Mouse (Mus musculus): ENCODE data around the gene Mapre3. TPM values are rescaled to one million over a fixed set of nuclear protein-coding genes. Genes with fewer than 3 reads are reported as not detected.

Mapre3 gene
- polyA plus RNA-seq, 1 experiment from 2014 or later: 15.4 TPM

Other genes starting within 250 kb of the Mapre3 start
- 0.60 and 0.98 TPM in 2 replicates for gene Kcnk3, start 226.5 kb upstream of the Mapre3 start, polyA plus RNA-seq (2014; fragmentation: Nextera tagmentation; extraction: Ambion mirVana)
- 22.0 and 23.5 TPM in 2 replicates for gene Slc35f6, start 166.7 kb upstream of the Mapre3 start, polyA plus RNA-seq (2014; fragmentation: Nextera tagmentation; extraction: Ambion mirVana)
- 435 and 450 TPM in 2 replicates for gene Cenpa, start 147.9 kb upstream of the Mapre3 start, polyA plus RNA-seq (2014; fragmentation: Nextera tagmentation; extraction: Ambion mirVana)
- 17.6 and 22.2 TPM in 2 replicates for gene Dpysl5, start 103.1 kb upstream of the Mapre3 start, polyA plus RNA-seq (2014; fragmentation: Nextera tagmentation; extraction: Ambion mirVana)
- 37.5 and 42.3 TPM in 2 replicates for gene Tmem214, start 53.4 kb downstream of the Mapre3 start, polyA plus RNA-seq (2014; fragmentation: Nextera tagmentation; extraction: Ambion mirVana)
- gene Agbl5, start 74.1 kb downstream of the Mapre3 start, polyA plus RNA-seq (2014; fragmentation: Nextera tagmentation; extraction: Ambion mirVana): 31.5 and 33.0 TPM in 2 replicates
- gene Ost4, start 93.1 kb downstream of the Mapre3 start, polyA plus RNA-seq (2014; fragmentation: Nextera tagmentation; extraction: Ambion mirVana): 347 and 379 TPM in 2 replicates
- 79.7 and 95.4 TPM in 2 replicates for gene Emilin1, start 98.8 kb downstream of the Mapre3 start, polyA plus RNA-seq (2014; fragmentation: Nextera tagmentation; extraction: Ambion mirVana)
- gene Khk, start 106.8 kb downstream of the Mapre3 start, polyA plus RNA-seq (2014; fragmentation: Nextera tagmentation; extraction: Ambion mirVana): 9.2 and 9.9 TPM in 2 replicates
- gene Cgref1, start 130.9 kb downstream of the Mapre3 start, polyA plus RNA-seq (2014; fragmentation: Nextera tagmentation; extraction: Ambion mirVana): 3.7 and 4.4 TPM in 2 replicates
- 88.2 and 95.1 TPM in 2 replicates for gene Preb, start 145.7 kb downstream of the Mapre3 start, polyA plus RNA-seq (2014; fragmentation: Nextera tagmentation; extraction: Ambion mirVana)
- gene Tcf23, start 154.0 kb downstream of the Mapre3 start, polyA plus RNA-seq (2014; fragmentation: Nextera tagmentation; extraction: Ambion mirVana): not detected in 2 replicates
- 88.2 and 105 TPM in 2 replicates for gene Atraid, start 233.7 kb downstream of the Mapre3 start, polyA plus RNA-seq (2014; fragmentation: Nextera tagmentation; extraction: Ambion mirVana)
- 6.6 and 6.7 TPM in 2 replicates for gene Slc5a6, start 234.3 kb downstream of the Mapre3 start, polyA plus RNA-seq (2014; fragmentation: Nextera tagmentation; extraction: Ambion mirVana)
- 21.3 and 23.5 TPM in 2 replicates for gene Cad, start 240.1 kb downstream of the Mapre3 start, polyA plus RNA-seq (2014; fragmentation: Nextera tagmentation; extraction: Ambion mirVana)

All from embryonic facial prominence, embryonic 11.5 days (tissue).